Mouse (Mus musculus) inflammation-experienced regulatory T-cells, adult 6 months (primary cell): ENCODE data around the gene Gcn1l1. TPM values are rescaled to one million over a fixed set of nuclear protein-coding genes. Genes with fewer than 3 reads are reported as not detected.

Source experiments
- ATAC-seq: one replicate; pipeline ENCODE4 v1.8.0; 2017
- polyA plus RNA-seq, 3 experiments: library from polyadenylated mRNA; unstranded; fragments of 100-300 nt; shearing (Covaris generic); gene quantifications; one replicate each; pipeline ENCODE4 v1.2.1; 2017

The Gcn1l1 gene
- polyA plus RNA-seq, 3 experiments from 2014 or later, result 24.7 to 36.4 (median 28.6) TPM

DNA sequence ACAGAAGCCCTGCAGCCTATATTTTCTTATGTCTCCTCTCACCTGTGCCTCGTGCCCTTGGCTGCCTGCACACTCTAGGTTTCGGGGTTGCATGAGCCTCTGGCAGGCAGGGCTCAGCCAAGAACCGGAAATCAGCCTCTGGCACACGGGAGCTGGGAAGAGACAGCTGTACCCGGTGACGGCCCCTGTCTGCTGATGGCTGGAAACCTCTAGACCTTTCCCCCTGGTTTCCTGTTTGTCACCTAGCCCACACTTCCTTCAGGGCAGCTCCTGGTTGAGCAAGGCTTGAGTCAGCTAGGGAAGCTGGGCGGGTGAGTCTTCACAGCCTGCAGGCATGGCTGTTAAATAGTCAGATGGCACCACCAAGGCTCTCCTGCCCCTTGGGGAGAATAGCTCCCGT is 30.2 kb upstream of the Gcn1l1 start:
- peak; percentile 61 for ATAC-seq

DNA sequence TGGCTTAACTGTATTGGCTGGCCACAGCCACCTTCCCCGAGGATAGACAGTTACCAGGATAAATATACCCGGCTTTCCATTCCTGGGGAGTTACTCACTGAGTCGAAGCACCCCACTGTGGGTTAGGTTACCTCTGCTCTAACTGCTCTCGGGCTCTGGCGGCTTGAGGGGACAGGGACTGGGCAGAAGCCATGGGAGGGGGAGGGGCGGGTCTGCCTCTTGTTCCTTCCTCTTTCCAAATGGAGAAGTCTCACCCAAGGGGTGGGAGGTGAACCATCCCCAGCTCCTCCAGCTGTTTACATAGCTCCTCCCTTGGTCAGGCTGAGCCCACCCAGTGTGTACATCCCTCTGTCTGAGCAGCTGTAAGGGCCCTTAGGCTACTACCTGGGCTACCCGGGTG is 29.4 kb upstream of the Gcn1l1 start:
- no peak for ATAC-seq

DNA sequence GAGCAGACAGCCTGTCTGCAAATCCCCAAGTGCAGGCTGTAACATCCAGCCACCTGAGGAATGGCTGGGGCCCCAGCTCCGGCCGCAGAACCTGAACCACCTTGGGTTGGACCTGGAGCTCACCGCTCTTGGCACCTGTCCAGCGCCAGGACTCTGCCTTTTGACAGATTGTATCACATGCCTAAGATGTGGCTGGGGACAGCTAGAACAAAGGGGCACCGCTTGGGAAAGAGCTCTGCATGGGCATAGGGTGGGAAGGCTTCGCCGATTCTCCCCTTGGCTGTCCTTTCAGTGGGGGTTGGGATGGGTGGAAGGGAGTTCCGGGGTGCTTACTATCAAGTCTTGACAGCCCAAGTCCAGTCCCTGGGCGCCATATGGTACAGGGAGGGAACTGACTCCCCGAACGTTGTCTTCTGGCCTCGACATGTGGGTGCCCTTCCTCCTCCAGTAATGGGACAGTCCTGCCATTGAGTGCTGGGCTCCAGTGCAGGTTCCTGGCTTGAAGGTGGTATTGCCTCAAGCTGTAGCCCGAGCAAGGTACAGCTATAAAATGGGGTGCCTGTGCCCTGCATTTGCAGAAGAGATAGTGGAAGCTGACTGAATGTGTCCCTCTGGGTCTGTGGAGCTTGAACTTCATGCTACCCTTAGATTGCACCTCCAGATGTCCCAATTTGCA is 26.9 kb upstream of the Gcn1l1 start:
- no peak for ATAC-seq

DNA sequence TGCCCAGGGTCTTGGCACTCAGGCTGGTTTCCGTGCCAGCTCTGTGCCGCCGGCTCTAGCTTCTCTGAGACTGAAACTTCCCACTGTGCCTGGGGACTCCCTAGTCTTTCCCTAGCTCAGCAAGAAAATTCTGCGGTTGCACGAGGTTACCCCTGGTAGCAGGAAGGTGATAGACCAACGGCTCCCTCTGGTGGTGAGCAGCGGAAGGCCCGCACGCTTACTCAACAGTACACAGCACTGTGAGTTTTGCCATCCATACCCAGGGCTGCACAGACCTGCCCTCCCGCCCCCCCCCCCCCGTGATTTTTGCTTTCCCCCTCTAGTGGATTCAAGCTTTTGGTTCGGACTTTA is 26.4 kb upstream of the Gcn1l1 start:
- ATAC-seq, result peak; percentile 70

DNA sequence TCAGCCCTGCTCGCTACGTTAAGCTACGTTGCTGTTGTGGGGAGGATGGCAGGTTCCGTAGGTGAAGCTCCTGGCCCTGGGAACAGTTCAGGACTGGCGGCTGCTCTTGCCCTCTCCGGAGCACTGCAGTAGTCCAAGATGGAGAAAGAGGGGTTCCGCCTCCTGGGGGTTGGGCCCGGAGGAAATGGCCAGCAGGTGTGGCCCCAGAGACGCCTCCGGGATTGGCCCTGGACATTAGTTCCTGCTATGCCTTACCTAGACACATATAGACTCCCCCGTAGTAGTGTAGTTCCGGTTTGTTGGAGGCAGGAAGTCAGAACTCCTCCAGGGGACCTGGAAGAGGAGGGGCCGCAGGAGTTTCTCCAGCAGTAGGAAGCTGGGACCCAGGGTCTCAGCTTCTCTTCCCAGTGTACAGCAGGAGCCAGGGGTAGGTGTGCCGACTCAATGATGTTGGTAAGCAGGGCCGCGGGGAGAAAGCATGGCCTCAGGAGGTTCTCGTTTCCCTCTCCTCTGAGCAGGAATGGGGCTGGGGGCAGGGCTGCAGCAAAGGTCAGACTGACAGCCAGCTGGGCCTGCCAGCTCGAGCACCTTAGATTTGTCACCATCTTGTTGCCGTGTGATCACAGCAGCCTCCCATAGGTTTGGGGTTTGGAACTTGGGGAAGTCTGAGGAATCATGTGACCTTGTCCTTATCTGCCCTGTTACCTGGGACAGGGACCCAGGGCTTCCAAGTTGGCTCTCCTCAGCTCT is 22.2 kb upstream of the Gcn1l1 start:
- ATAC-seq, result peak; percentile 66

DNA sequence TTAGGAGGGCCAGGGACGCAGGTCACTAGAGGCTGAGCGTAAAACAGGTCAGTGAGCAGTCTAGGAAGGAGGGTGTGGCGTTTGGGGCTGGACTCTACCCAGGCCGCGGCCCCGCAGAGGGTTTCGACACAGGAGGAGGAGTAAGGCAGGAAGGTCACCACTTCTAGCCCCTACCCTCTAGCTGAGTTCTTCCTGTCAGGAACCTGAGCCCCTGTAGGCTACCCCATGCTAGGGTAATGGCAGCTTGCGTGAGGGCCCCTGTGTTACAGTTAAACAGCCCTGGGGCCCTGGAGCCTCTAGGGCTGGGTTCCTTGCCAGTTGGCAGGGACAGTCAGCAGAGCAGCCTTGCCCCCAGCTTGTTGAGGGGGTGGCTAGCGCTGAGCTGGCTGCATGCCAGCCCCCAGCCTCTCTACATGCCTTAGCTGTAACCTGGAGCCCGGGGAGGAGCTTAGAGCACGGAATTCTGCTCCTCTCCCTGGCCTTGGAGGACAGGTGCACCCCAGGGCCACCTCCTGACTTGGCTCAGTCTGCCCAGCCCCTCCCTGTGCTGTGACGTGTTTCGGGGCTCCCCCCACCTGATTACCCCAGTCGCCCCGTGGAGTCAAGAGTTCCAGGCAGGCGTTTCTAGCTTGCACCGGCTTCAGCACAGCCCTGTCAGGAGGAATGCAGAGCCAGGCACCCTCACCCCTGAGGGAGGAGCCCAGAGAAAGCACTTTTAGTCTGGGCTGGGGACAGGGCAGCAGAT is 21.4 kb upstream of the Gcn1l1 start:
- no peak for ATAC-seq

DNA sequence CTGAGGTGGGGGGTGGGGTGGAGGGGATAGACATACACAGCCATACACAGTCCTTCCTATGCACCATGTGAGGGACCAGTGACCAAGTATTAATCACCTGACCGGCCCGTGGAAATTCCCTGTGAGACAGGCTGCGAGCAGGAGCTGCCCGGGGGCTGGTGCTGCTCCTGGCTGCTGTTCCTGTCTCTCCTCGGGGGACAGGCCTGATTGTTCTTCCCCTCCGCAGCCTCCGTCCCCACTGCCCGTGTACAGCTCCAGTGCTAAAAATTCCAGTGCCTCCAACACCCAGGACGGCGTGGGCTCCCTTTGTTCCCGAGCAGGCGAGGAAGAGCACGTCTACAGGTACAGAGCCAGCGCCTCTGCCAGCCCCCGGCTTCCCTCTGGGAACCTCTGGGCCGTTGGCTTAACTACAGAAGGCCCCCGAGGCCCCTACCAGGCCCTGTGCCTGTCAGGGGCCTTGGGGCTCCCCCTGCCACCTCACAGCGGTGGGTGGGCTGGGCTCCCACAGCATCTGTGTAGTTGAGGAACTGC is 20.3 kb upstream of the Gcn1l1 start:
- ATAC-seq, result no peak

DNA sequence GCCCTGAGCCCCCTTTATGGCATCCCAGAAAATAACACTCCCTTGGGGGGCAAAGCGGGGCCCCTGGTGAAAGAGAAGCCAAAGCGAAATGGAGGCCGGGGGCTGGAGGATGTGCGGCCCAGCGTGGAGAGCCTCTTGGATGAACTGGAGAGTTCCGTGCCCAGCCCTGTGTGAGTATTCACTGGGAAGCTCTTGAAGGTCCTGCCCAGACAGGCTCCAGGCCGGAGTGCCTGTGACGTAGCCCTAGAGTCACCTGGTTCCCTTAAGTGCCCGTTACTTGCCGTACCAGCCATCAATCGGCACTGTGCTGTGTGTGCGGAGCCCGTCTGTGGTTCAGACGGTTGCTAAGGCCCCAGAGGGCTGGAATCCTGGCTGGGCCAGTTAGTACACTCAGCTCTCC is 19.4 kb upstream of the Gcn1l1 start:
- no peak for ATAC-seq

DNA sequence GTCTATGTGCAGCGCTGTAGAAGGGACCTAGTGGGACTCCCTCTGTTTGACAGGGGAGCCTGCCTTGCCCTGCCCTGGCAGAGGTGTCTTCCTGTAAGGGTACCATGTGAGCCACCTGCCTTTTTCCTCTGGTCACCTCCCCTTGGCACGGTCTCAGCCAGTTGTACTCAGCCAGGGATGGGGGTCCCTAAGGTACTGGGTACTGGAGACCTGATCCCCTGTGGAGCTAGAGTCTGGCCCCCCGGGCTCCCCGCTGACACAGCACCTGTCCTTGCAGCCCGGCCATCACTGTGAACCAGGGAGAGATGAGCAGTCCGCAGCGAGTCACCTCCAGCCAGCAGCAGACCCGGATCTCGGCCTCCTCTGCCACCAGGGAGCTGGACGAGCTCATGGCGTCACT is 18.5 kb upstream of the Gcn1l1 start:
- no peak for ATAC-seq

DNA sequence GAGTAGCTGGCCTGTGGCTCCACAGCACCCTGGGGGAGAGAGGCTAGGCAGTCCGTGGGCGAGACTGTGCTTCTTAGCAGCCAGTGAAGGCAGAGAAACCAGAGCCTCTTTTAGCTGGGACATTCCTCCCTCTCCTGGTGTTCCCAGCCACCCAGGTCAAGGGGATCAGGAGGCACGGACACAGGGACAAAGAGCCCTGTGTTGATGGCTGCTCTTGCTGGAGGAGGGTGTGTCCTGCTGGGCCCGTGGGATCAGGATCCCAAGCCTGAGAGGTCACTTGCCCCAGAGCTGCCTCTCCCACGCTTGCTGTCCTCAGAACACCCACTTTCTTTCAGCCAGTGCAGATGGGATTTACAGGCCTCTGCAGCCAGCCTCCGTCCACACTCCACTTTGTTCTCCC is 18.0 kb upstream of the Gcn1l1 start:
- ATAC-seq, result no peak

DNA sequence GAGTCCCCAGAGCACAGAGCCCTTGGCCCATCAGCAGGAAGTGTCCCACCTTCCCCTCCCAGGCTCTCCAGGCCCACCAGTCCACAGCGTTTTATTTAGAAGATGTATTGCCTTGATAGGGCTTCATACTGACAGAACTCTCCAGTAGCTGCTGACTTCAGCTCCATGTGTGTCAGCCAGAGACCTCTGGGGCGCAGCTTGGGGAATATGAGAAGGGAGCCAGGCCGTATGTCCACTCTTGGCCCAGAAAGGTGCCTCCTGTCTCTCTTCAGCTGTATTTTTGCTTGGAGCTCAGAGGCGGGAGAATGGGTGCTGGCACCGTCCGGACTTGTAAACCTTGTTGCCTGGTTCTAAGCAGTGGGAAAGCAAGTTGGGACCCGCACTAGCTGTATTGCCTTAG is 17.6 kb upstream of the Gcn1l1 start:
- ATAC-seq, result no peak

DNA sequence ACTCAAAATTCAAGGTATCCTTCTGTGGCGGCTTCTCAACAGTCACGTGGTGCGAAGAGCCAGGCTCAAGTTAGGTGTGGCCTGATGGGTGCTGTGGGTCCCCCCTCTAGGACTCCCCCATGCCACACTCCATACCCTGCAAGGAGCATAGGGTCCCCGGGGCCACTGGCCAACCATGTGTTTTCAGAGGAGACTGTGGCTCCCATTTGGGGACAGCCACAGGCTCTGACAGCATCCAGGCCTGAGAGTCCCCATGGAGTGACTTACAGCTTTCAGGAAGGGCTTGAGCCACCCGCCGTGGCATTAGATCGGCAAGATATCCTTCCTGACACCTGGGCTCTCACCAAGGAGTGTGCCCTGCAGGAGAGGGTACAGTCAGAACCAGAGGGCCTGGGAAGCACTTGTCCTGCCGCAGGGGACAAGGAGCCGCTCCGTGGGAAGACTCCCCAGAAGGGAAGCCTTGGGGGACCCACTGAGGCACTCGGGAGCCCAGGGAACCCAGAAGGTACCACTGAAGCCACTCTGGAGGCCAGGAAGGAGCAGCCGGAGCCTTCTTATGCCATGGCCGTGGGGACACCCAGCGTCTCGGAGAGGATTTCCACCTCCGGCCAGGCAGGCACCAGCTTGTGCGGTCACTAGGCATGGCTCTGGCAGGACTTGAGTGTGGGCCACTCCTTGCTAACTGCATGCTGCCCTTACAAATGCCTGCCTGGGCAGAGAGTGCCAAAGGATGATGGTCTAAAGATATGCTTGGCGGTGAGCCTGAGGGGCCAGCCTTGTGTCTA is 16.4 kb upstream of the Gcn1l1 start:
- no peak for ATAC-seq

DNA sequence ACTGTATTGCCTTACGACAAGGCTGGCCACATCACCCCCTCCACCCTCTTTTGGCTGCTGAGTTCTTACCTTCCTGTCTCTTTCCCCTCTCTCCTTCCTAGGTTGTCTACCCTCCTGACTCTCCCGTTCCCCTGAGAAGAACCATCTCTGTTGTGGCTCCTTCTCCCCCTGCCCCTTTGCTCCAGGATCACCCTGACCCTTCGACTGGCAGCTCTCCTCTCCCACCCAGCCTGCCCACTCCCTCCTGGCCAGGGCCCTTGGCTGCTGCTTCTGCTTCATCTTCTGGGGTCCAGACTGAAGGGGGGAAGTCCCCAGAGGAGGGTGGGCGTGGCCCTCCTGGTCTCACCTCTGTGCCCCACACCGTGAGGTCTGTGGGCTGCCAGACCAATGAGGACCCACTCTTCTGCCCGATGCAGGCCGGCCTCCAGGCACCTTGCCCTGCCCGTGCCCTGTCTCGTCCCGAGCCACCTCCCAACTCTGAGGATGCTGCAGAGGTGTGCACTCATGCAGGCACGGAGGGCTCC is 14.5 kb upstream of the Gcn1l1 start:
- no peak for ATAC-seq

DNA sequence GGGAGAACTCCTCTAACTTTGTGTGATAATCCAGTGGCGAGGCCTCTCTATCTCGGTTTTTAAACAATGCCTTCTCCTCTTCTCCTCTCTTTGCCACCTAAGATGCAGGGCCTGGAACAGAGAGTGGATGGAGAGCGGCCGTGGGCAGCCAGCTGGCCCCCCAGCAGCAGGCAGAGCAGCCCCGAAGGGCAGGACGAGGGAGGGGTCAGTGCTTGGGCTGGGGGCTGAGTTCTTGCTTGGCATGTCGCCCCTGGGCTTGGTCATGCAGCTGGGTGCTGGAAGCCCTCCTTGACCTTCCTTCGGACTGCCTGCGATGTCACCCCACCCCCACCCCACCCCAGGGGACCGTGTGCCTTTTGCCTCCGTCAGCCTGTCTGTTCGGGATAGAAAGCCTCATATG is 13.7 kb upstream of the Gcn1l1 start:
- ATAC-seq, result no peak

DNA sequence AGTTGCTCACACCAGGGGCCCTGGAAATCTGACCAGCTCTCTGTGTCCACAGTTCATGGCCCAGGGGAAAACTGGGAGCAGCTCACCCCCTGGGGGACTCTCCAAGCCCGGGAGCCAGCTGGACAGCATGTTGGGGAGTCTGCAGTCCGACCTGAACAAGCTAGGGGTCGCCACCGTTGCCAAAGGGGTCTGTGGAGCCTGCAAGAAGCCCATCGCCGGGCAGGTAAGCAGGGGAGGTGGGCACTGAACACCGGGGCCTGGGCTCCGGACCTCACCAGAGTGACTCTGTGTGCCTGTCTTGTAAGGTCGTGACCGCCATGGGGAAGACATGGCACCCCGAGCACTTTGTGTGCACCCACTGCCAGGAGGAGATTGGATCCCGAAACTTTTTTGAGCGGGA is 13.3 kb upstream of the Gcn1l1 start:
- no peak for ATAC-seq

DNA sequence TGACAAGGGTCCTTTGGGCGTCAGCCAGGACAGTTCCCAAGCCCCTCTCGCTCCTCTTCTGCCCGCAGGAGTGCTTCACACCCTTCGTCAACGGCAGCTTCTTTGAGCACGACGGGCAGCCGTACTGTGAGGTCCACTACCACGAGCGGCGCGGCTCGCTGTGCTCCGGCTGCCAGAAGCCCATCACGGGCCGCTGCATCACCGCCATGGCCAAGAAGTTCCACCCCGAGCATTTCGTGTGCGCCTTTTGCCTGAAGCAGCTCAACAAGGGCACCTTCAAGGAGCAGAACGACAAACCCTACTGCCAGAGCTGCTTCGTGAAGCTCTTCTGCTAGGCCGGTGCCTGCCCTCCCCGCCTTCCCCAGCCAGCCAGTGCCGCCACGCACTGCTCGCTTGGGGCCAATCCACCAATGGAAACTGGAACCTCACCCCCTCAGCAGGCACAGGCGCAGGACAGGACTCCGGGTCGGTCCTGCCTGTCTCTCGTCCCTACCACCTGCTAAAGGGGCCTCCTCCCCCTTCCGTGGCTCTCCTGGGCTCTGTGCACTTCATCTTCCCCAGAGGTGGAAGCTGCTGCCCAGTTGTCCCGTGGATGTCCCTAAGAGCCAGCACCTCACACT is 11.1 kb upstream of the Gcn1l1 start:
- ATAC-seq, result no peak

DNA sequence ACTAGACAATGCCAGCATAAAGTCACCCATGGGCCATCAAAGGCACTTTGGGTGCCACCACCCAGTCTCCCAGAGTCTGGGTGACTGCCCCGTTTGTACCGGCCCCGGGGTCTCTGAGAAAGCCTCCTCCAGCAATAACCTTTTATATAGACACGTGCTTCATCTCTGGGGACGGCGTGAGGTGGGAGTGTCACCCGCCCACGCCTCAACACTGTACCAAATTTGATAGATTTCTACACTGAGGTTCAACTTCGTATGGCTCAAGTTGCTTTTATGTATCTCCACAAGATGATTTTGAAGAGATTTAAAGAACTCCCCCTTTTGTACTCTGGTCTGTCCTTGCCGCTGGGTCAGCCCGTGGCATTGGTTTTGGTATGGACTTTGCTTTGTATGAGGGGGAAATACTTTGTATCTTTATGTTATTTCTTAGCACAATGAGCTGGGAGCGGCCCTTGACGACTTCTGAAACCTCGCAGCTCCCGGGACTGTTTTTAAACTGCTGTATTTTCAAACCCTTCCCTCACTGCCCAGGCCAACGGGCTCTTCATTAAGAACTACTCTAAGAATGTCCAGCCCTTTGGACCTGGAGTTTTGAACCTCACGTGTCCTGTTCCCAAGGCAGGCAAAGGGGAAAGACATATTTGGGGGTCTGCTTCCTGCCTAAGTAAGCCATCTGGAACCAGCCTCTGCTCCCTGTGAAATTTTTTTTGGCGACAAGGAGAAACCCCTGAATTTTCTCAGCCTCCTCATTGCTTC is 10.3 kb upstream of the Gcn1l1 start:
- no peak for ATAC-seq

DNA sequence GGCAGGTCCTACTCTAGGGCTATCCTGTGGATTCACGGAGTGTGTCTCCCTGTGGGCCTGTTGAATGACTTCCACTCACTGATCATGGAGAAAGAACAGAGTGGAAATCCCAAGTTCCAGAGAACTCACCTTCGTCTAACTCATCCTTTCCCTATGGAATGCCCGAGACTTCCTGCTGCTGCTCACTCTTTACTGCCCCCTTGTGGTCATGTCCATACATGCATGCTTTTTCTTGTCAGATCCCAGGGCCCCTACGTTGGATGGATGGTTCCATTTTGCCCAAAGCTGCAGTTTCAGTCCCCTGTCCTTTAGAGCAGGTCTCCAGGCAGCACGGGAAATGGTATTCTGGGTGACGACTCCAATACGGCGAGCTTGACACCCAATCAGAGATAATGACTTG is 8.8 kb upstream of the Gcn1l1 start:
- ATAC-seq, result no peak

DNA sequence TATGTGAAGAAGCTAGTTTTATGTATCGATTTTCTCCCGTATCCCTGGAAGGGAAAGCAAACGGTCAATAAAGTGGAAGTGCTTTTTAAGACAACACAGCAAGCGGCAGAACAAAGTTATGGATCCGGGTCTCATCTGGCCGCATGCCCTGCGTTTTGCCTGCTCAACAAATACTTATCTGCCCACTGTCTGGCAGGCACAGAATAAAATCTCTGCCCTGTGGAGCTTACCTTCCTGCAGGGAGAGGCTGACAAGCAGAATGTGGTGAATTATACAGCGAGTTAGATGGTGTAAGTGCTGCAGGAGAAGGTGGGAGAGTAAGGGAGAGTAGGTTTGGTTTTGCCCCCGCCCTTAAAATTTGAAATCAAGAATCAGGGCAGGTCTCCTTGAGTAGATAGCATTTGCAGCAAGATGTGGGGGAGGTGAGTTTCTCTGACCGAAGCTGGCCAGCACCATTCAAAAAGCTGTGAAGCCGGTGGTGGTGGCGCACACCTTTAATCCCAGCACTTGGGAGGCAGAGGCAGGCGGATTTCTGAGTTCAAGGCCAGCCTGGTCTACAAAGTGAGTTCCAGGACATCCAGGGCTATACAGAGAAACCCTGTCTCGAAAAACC is 6.8 kb upstream of the Gcn1l1 start:
- no peak for ATAC-seq

DNA sequence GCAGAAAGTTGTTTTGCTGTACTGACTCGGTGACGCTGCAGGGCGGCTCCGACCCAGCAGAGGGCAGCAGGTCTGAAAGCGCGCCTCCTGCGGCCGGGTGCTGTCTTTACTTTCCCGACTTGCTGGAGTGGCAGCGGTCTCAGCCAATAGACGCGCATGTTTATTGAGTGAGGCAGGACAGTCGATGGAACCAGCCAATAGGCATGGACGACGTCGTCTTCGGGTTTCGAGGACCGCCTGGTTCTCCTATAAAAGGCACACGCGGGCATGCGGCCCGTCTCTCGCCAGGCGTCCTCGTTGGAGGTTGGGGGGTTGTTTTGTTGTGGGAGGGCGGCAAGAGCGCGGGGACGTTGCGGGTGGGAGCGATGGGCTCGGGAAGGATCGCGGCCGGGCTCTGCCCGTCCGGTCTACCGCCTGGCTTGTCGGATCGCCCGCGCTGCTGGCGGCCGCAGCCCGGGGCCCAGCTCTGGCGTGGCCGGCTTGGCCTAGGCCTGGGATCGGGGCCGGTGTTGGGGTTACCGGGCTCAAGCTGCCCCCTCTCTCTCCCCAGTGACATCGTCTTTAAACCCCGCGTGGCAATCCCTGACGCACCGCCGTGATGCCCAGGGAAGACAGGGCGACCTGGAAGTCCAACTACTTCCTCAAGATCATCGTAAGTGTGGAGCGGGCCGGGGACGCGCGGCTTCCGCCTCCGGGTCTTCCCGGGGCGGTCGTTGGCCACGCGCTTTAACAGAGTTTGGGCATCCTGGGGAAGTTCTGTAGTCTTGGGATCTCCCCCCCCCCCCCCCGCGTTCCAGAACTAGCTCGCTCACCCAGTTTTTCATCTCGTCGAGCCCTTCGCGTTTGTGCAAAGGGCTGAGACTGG is 5.6 kb upstream of the Gcn1l1 start, which contains the start of gene Rplp0:
Gene Rplp0 (plus strand): TSS at position 231 of the 865 bp plus-strand sequence.
- peak; percentile 99 for ATAC-seq
